Mouse (Mus musculus): Measurements from ENCODE around the gene Ttc33.

DNA sequence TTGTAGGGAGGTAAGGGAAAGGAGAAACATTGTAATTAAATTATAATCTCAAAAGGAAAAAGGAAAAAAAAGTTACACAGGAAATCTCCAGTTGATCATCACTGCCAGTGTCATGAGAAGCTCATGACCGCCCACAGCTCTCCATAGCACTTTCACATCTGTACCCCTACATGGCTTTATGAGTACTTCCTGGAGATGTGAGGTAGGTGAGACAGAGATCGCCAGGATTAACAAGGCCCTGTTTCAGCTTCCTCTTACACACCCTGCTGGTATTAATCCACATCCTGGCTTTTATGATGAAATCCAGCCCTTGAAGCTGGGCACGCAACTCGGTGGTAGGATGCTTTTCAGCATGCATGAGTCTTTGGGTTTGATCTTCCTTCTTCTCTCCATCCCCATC lies 64.9 kb downstream of the Ttc33 start:
- TF ChIP-seq POLR2A (IDR thresholded peaks at IDR 0.05; ENCODE audit: control insufficient read depth, low read depth, low read length) (no peak), CTCF (IDR thresholded peaks at IDR 0.05; ENCODE audit: control insufficient read depth, insufficient read depth, insufficient replicate concordance, low read depth, low read length) (no peak)
